Mouse (Mus musculus) heart, postnatal 0 days (tissue): ENCODE results near the gene Ube2n. TPM values are rescaled to one million over a fixed set of nuclear protein-coding genes. Genes with fewer than 3 reads are reported as not detected.
A peak's percentile ranks its signal among the peaks of the same experiment; 100 is the strongest.

ENCODE experiments used
- ATAC-seq: fragments of 200-750 bp; cut with Nextera tagmentation; 2 replicates; pipeline ENCODE4 v1.8.0; 2017; ENCODE audit warnings: low read depth, moderate number of reproducible peaks, moderate library complexity; ENCODE audit not compliant: insufficient read depth
- DNase-seq: peaks from one replicate; pipeline ENCODE4 v3.0.0-alpha.2; 2016; ENCODE audit warnings: low spot score
- H3K27ac ChIP-seq: fragments of 300-500 bp; sonication (generic); 2 replicates; pipeline ENCODE4 v1.5.1; 2014; ENCODE audit warnings: low read depth, mild to moderate bottlenecking
- H3K27me3 ChIP-seq: fragments of 300-500 bp; sonication (generic); 2 replicates; pipeline ENCODE4 v1.6.1; 2014; ENCODE audit warnings: low read length, mixed read lengths; ENCODE audit not compliant: control insufficient read depth, insufficient read depth
- H3K36me3 ChIP-seq: fragments of 300-500 bp; sonication (generic); replicated peaks from 2 replicates; pipeline ENCODE4 v1.6.1; 2014; ENCODE audit warnings: low read length, mixed read lengths; ENCODE audit not compliant: control insufficient read depth, insufficient read depth
- H3K4me1 ChIP-seq: fragments of 300-500 bp; sonication (generic); 2 replicates; pipeline ENCODE4 v1.6.1; 2014; ENCODE audit warnings: antibody characterized with exemption; ENCODE audit not compliant: control insufficient read depth, insufficient read depth
- H3K4me2 ChIP-seq: fragments of 300-500 bp; sonication (generic); 2 replicates; pipeline ENCODE4 v1.6.1; 2014; ENCODE audit warnings: low read depth, mild to moderate bottlenecking, low read length, moderate library complexity
- H3K4me3 ChIP-seq: fragments of 300-500 bp; sonication (generic); 2 replicates; pipeline ENCODE4 v1.5.1; 2014; ENCODE audit warnings: low read depth, low read length
- H3K9ac ChIP-seq: fragments of 300-500 bp; sonication (generic); replicated peaks from 2 replicates; pipeline ENCODE4 v1.6.1; 2014; ENCODE audit warnings: low read depth, low read length, mixed read lengths
- H3K9me3 ChIP-seq: fragments of 300-500 bp; sonication (generic); replicated peaks from 2 replicates; pipeline ENCODE4 v1.6.1; 2016; ENCODE audit warnings: low read length; ENCODE audit not compliant: control insufficient read depth
- CTCF ChIP-seq: IDR thresholded peaks from 2 replicates; pipeline ENCODE4 v1.5.1; 2016; ENCODE audit warnings: antibody characterized with exemption, control low read depth, low read depth
- EP300 ChIP-seq: IDR thresholded peaks from 2 replicates; pipeline ENCODE4 v1.6.1; 2016; ENCODE audit warnings: antibody characterized with exemption, low read depth
- WGBS: fragments of 180-500 bp; shearing (Covaris S2); extraction: QIAGEN DNeasy Blood & Tissue Kit; methylation state at CpG from one replicate; pipeline ENCODE4 v1.1.7; 2014; 5-methylcytosine and 5-hydroxymethylcytosine counted together
- polyA plus RNA-seq: library from polyadenylated mRNA; unstranded; fragments of >200 nt; fragmentation: Nextera tagmentation; extraction: Ambion mirVana; gene quantifications from 2 replicates; pipeline ENCODE4 v1.2.1, GENCODE M21; 2015
- total RNA-seq: library from RNA; depleted of rRNA; stranded (reverse); fragments of >200 nt; gene quantifications from 2 replicates; pipeline ENCODE4 v1.2.3, GENCODE M21; 2014; ENCODE audit warnings: low replicate concordance

Gene Ube2n
- total and polyA plus RNA-seq, 2 experiments from 2014 or later: 190 to 242 TPM

DNA sequence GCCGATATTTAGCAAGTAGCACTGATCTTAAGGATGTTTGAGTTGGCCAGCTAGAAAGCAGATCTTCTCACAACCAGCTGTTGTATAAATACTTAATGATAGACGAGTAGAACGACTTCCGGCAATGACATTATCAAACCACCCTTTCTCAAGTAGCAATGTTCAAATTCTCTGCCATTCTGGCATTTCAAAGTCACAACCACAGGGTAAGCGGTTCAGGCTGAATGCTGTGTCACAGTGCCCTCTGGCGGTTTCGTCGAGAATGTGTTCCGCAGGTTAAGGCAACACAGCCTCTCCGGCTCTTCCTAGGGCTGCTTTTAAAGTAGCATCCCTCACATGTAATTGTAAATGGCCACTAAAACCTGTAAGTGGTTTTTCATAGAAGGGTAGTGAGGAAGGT is 39.0 kb upstream of the Ube2n start:
- ATAC-seq: 0 out of 2 replicates have a peak, but pooled peaks have one; percentile 68
- 7% methylated on average over 10 of the region's 10 CpGs for WGBS
- no peaks in the 10 kb centered on the region for H3K27me3 ChIP-seq

DNA sequence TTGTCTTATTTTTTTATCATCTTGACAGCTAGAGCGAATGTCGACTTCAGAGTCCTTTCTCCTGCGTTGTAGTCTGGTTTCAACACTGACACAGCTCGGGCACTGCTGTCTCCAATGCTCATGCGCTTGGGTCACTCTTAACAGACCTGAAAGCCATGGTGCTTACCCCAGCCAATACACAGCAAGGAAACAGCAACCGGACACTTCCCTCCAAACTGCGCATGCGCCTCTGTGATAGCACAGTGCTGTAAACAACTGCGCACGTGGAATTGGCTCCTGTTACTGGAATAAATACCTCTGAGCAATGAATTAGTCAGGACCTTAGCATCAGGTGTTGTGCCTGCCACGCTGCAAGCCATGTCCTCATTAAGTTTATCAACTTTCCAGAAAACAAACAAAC is 37.4 kb upstream of the Ube2n start:
- no peak for ATAC-seq
- no peak overlapping the region for H3K9ac ChIP-seq

More for the DNA sequence above, 39.0 kb upstream of the Ube2n start:
- H3K9ac ChIP-seq: no peak overlapping the region
- H3K4me3 ChIP-seq: no peak overlapping the region
- H3K36me3 ChIP-seq: peaks cover 9% of the 10 kb centered on the region
- no peaks in the 10 kb centered on the region for H3K4me1 ChIP-seq
- no peaks in the 10 kb centered on the region for H3K9me3 ChIP-seq
- H3K4me2 ChIP-seq: no peak overlapping the region
- peak; percentile 79 for DNase-seq
- no peak overlapping the region for H3K27ac ChIP-seq
- TF ChIP-seq CTCF (peak; percentile 97), EP300 (no peak)

DNA sequence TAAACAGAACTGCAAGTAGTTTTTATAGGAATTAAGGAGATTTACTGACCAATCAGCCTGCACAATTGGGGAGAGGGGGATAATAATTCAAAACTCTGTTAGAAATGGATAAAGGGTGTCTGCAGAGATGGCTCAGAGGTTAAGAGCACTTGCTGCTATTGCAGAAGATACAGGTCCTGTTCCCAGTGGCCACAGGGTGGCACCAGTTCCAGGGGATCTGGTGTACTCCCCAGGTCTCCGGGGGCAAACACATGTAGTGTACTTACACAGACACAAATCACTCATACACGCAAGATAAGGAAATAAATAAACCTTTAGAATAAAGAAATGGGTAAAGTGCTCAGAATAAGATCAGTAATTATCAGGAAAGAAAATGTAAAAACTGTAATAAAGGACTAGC is 25.3 kb upstream of the Ube2n start:
- Histone ChIP-seq H3K9me3 (peaks cover 3% of the 10 kb centered on the region; the same call in 1 of the 2 replicates), H3K27ac (no peak overlapping the region), H3K36me3 (peaks cover 93% of the 10 kb centered on the region), H3K4me3 (no peak overlapping the region), H3K4me2 (no peak overlapping the region), H3K9ac (no peak overlapping the region), H3K27me3 (no peaks in the 10 kb centered on the region), H3K4me1 (no peaks in the 10 kb centered on the region)
- WGBS: 55% methylated on average over 2 of the region's 2 CpGs
- DNase-seq: peak; percentile 32
- ATAC-seq: no peak
- TF ChIP-seq CTCF (peak; percentile 58), EP300 (no peak)

More for the DNA sequence above, 37.4 kb upstream of the Ube2n start:
- Histone ChIP-seq H3K27me3 (no peaks in the 10 kb centered on the region), H3K27ac (no peak overlapping the region), H3K4me2 (no peak overlapping the region), H3K4me1 (no peaks in the 10 kb centered on the region), H3K36me3 (peaks cover 23% of the 10 kb centered on the region), H3K9me3 (no peaks in the 10 kb centered on the region), H3K4me3 (no peak overlapping the region)
- TF ChIP-seq CTCF: no peak
- TF ChIP-seq EP300: no peak
- WGBS: 80% methylated on average over 11 of the region's 11 CpGs
- no peak for DNase-seq

DNA sequence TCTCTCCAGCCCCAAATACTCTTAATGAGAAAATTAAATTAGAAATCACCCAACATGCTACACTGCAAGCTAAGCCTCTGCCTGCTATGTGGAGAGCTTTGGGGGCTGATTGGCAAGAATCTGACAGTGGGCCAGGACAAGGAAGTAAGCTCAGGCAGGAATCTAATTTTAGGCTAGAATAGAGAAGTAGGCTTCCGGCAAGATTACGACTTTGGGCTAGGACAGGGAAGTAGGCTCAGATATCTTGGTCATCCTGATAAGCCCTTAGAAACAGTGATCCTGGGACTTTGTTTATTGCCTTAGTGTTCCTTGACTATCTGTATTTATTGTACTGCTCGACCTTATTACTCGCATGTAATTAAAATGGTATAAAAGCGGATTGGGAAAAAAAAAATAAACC is 20.7 kb upstream of the Ube2n start:
- 91% methylated on average over 5 of the region's 5 CpGs for WGBS
- ATAC-seq: no peak
- Histone ChIP-seq H3K9me3 (peaks cover 5% of the 10 kb centered on the region; the same call in 1 of the 2 replicates), H3K36me3 (peaks cover 79% of the 10 kb centered on the region), H3K4me1 (no peaks in the 10 kb centered on the region), H3K27ac (no peak overlapping the region), H3K4me2 (no peak overlapping the region), H3K4me3 (no peak overlapping the region), H3K27me3 (no peaks in the 10 kb centered on the region), H3K9ac (no peak overlapping the region)
- DNase-seq: no peak
- TF ChIP-seq EP300 (no peak), CTCF (no peak)

DNA sequence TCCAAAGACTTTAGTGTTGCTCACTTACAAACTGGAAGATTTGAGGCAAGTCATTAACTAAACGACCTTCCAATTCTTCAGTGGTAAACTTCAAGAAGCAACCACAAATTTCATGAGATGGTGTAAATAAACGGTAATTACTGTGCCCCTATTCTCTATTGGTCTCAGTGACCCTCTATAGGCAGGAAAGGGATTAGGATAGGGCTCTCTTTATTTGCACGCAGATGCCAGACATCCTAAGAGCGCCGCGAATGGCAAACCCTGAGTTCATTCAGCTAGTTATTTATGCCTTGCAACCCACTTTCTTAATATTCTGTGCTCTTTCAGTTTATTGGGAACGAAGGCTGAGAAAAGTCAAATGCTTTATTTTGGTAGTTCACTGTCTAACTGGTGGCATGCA is 13.9 kb upstream of the Ube2n start:
- H3K4me3 ChIP-seq: peak overlapping the region; percentile 84
- WGBS: 2% methylated on average over 7 of the region's 7 CpGs
- ATAC-seq: no peak; the same call in 1 of the 2 replicates
- no peak for TF ChIP-seq CTCF
- TF ChIP-seq EP300: no peak
- no peaks in the 10 kb centered on the region for H3K27me3 ChIP-seq
- 0 out of 2 replicates have a peak, but pooled peaks cover 12% of the 10 kb centered on the region for H3K4me1 ChIP-seq
- H3K36me3 ChIP-seq: peaks cover 14% of the 10 kb centered on the region
- H3K9me3 ChIP-seq: no peaks in the 10 kb centered on the region
- H3K9ac ChIP-seq: peak overlapping the region; percentile 77
- H3K4me2 ChIP-seq: peak overlapping the region; percentile 62
- peak; percentile 14 for DNase-seq
- peak overlapping the region; percentile 93 for H3K27ac ChIP-seq
